Mouse (Mus musculus) mouse embryonic stem cell (cell line): Measurements from ENCODE around the gene Srrm1.

ENCODE experiments used
- in situ Hi-C, 2 experiments: fragments of 300-500 bp; cut with MboI; formaldehyde crosslinking; loops; 1 replicate in 1 of 2; 3 replicates in 1 of 2; pipeline ENCODE4 v1.14.3; 2019 to 2020; ENCODE audit warnings: low sequenced_read_pairs in 2 of 2, low pct_unique_long_range_greater_than_20kb in 1 of 2, mixed read lengths in 1 of 2; ENCODE audit not compliant: unreplicated experiment in 1 of 2

The Srrm1 gene

DNA sequence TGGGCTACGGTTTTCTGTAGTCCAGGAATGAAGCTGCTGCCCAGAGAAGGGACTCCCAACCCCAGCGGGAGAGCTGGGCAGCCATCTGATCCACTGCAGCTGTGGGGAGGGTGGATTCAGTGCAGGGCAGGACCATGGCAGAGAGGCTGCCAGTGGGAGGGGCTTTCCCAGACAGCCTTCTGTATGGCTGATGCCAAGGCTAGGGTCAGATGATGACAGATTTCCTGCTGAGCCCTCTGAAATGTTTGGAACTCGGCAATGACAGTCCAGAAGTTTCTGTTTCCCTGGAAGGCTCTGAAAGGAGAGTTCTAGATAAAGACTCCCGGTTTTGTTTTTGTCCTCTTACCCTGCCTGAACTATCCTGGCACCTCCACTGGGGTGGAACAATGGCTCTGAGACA lies 40.4 kb downstream of the Srrm1 start:
- in situ Hi-C loops, result loop anchor here in 1 of 2 experiments (10.0 kb wide), 1 partner anchor 88 kb away; no protein-coding TSS in a partner anchor

DNA sequence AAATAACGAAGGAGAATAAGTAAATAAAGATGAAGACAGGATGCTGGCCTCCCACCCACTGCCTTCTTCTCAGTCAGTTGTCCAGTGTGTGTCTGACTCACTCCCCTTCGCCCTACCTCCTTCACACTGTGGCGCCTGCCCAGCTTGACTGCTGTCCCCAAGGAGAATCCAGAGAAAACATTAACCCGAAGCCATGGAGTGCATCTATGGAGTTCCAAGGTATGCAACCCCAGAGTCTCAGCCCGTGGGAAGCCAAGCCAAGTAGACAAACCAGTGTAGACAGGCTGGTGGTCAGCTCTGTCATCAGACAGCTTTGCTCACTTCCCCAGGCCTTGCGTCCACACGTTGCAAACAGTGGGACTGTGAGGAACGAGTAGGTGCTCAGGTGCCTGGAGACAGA lies 42.8 kb downstream of the Srrm1 start:
- in situ Hi-C loops, result loop anchor here in 1 of 2 experiments (10.0 kb wide), 1 partner anchor 86 kb away; no protein-coding TSS in a partner anchor

DNA sequence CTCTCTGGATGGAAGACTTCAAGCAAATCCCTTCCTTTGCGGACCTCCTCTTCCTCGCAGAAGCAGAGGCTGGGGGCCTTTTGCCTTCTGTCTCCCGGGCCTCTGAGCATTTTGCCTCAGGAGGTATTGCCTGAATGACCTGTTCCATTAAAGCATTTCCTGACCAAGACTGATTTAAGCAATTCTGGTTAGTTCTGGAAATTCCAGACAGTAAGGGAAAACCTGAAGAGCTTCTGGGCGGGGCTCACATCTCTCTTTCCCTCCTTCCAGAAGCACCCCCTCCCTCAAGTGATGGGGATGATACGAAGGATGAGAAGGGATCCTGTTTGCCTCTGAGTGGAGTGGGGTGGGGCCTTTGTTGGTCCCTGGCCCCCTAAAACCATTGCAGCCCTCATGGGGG lies 43.4 kb downstream of the Srrm1 start:
- in situ Hi-C loops, result loop anchor here in 1 of 2 experiments (10.0 kb wide), 1 partner anchor 85 kb away; no protein-coding TSS in a partner anchor

DNA sequence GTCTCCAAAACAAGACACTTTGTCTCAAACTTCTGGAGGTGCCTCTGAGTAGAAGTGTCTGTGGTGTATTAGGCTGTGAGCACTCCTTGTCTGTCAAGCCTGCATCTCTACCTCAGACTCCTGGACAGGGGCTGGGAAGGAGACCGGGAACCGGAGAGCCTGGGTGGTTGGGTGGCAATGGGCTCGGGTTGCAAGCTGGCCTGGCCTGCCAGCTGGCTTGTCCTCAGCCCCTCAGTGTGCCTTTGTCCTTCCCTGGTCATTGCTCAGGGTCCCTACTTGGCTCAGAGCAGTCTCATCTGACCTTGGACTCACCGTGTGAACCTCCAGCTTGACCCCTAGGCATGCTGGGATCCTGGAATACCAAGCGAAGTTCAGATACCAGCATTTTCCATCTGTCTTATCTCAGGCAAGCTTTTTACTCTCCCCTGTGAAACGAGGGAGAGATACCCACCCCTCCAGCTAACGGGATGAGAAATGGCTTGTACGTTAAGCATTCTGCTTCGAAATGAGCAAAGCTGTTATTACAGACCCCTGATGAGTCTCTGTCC lies 43.9 kb downstream of the Srrm1 start:
- in situ Hi-C loops, result no loop called here

DNA sequence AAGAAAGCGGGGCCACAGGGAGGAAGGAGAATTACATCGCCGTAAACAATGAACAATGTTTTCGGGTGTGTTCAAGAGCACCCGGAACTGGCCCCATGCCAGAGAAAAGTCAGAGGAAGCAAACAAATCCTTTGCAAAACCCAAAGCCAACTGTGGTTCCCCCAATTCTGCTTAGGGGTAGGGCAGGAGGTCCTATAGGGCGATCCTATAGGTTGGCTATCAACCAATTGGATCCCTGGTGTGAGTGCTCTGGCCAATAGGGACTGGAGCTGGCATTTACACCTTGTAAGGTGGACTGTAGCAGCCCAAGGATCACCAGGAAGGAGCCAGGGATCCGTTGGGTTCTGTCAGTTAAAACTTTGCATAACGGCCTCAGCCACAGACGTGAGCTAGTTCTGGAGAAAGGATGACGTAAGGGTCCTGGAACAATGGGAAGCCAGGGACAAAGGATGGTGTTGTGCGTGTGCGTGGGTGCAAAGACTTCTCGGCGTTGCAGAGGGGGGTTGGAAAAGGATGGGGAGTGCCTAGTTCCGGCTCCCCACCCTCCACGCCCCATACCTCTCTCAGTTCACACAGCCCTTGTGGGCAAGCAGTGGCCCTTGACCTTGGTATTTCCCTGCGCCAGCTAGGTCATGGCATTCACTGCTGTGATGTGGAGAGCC lies 46.0 kb downstream of the Srrm1 start:
- in situ Hi-C loops, result no loop called here

DNA sequence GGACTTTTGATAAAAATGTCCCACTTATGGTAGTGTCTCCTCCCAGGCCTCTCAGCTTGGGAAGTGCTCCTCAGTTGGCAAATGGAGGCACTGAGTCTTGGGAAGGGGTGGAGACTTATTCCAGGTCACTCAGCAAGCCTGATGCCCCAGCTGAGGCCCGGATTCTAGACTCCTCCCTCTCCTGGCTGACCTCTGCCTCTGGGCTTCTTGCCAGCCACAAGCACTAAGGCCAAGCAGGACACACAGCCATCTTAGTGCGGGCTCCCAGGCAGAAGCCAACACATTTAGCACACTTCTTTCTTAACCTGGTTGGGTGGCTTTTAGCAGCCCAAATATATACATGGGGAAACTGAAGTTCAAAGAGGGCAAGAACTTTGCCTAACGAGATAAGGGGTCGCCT lies 46.6 kb downstream of the Srrm1 start:
- in situ Hi-C loops, result no loop called here

DNA sequence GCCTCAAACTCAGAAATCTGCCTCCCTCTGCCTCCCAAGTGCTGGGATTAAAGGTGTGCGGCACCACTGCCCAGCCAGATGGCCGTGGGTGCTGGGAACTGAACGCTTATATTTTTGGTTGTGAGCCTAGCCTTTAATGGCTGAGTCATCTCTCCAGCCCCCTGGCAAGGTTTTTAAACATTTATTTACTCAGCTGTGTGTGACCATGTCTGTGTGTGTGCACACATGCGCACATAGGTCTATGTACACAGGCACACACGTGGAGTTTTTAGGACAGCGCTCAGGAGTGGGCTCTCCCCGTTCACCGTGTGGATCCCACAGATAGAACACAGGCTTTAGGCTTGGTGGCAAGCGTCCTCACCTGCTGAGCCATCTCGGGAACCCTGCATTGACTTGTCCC lies 50.9 kb downstream of the Srrm1 start:
- in situ Hi-C loops, result no loop called here

DNA sequence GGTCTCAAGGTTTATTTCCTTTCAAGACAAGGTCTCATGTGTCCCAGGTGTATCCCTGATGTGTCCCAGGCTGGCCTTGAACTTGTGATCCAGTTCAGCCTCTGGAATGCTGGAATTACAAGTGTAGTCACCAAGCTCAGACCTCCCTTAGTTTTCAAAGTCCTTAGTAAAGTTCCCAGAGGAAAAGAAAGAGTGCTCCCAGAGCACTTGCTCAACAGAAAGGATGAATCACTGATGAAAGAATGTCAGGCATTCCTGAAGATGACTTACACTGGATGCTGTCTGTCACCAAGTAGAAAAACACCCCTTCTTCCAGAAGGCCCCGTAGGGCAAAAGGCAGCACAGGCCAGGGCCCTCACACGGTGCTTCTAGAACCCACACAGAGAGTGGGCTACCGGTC lies 52.0 kb downstream of the Srrm1 start:
- in situ Hi-C loops, result no loop called here

DNA sequence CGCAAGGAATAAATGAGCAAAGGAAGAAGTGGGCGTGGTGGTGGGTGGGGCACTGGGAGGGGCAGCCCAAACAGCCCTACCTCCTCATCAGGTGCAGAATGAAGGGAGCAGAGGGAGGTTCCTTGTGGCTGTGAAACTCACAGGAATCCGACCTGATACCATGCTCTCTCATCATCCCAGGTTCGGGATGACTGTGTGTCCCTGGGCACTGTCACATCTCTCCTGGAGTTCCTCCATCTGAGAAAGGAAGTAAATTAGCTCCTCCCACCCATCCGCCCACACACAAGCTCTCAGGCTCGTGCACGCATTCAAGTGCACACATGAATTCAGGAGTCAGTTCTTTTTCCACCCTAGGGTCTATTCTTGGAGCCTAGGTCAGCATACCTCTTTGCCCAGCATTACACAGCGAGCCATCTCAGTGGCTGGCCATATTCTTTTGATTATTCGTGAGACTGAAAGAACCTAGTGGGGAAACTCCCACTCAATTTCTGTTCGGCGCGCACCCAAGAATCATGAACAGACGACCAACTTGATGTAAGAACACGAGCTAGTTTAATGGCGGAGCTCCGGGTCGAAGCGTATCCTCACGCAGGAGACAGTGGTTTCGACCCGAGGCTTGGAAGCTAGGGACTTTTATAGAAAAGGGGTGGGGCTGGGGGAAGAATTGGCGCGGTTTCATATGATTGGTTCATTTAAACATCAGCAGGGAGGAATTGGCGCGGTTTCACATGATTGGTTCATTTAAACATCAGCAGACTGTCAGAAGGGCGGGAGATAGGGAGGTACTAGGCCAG lies 52.7 kb downstream of the Srrm1 start:
- in situ Hi-C loops, result no loop called here

DNA sequence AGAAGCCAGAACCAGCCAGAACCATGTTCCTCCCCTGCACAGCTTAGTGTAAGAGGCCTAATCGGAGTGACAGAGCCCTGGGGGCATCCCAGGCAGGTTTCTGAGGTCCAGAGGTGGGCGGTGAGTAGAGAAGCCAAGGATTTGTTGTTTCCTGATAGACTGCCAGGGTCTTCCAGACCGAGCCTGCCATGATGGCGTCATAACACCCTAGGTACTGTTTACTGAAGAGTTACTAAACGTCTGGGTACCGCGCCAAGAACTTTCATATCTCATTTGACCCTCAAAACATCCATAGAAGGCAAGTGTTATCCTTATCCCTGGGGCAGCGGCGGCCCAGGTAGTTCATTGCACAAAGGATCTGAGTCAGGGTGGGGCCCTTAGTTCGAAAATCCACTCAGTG lies 54.4 kb downstream of the Srrm1 start:
- in situ Hi-C loops, result no loop called here

DNA sequence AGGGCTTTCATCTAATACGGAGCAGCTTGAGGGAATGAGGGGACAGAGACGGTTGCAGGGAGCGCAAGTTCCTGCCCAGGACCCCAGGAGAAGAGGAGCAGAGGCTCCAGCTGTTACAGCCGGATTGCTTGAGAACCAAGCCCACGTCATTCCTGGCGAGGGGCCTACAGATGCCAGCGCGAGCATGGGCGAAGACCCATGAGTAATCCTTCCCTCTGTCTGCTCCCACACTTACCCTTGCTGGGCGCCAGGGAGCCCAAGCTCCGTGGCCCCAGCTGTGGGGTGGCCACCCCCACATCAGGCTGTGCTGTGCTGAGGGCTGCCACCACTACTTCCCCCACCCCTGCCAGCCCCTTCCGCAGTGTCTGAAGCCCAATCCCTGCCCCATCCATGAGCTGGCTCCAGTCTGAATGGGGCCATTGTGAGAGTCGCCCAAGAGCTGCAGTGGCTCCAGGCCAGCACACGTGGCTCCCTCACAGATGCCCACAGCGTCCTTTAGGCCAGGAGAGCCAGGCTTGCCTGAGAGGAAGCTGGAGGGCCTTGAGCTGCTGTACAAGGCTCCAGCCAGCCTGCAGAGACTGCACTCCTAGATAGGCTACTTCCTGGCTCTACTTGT lies 55.1 kb downstream of the Srrm1 start:
- in situ Hi-C loops, result no loop called here

DNA sequence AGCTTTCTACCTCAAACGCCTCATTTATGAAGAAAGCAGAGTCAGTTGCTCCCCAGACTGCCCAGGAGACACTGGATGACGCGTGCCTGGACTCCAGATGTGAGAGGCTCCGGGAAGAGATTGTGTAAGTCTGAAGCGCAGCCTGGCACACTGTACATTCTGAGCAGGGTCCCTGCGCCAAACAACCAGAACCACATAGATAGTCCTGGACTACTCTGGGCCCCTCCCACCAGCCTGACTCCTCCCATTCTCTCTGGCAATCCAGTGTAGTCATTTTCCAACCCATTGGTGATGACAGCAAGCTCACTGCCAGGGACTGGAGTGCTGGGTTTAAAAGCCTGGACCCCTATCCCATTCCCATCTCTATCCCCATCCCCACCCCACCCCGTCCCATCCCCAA lies 56.0 kb downstream of the Srrm1 start:
- in situ Hi-C loops, result no loop called here

DNA sequence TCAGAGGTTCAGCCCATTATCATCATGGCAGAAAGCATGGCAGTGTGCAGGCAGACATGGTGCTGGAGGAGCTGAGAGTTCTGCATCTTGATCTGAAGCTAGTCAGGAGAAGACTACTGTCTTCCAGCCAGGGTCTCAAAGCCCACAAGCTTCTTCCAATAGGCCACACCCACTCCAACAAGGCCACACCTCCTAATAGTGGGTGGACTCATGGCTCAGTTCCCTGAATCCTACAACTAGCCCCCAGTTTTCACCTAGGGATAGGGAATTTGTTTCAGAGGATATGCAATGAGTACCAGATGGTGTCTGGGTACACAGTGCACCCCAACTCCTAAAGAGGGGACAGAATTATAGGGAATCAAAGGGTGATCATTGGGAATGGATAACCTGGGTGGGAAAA lies 56.6 kb downstream of the Srrm1 start:
- in situ Hi-C loops, result no loop called here

DNA sequence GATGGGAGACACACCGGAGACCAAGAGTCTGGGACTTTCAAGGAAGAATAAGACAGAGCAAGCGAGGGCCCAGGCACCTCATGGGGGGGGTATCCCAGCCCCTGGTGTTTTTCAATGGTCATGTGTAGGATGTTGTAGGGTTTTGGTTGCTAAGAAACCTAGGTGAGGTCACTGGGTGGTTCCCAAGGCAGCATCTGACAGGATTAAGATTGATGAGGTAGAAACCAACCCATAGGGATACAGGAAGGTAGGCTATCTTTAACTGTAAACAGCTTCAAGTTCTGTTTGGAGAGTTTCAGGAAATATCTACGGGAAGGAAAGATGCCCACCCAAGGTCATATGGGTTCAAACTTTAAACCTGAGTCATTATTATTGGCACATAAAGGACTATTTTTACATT lies 59.3 kb downstream of the Srrm1 start:
- in situ Hi-C loops, result no loop called here

DNA sequence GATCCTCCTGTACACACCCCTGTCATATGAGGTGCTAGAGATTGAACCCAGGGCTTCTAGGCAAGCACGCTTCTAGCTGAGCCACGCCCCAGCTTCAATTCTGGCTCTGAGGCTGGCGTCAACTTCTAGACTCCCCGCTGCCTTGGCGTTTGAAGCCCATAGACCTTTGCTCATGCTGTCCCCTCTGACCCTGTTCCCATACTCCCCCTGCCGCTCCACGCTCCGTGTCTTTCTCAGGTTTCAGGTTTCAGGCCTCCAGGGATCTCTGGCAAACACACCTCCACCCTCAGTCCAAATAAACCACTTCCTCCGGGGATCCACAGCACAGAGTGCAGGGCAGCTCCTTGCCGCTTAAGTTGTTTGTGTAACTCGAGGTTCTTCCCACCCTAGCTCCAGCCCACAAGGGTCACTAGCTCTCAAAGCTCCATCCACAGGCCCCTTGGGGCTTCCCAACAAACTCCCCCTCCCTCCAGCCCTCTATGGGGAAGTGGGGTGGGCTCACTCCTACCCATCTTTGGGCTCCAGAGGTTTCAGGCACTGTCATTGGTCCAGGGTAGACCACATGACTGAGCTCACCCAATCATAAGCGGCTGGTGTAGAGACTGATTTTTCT lies 60.5 kb downstream of the Srrm1 start:
- in situ Hi-C loops, result no loop called here

DNA sequence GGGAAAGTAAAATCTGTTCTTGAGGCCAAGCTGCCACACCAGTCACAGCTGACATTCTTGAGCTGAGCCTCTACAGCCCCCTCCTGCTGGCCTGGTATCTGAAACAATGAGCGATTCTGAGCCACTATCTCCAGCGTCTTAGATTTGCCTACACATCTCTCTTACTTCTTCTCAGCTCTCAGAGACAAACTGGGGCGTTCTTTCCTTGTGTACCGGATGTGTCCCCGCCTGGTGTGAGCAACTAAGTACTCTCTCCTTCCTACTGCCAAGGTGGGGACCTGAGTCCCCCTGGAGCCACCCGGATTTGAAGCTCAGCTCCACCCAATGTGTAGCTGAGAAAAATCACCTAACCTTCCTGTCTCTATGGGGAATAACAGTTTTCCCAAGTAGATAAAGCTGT lies 61.3 kb downstream of the Srrm1 start:
- in situ Hi-C loops, result no loop called here

DNA sequence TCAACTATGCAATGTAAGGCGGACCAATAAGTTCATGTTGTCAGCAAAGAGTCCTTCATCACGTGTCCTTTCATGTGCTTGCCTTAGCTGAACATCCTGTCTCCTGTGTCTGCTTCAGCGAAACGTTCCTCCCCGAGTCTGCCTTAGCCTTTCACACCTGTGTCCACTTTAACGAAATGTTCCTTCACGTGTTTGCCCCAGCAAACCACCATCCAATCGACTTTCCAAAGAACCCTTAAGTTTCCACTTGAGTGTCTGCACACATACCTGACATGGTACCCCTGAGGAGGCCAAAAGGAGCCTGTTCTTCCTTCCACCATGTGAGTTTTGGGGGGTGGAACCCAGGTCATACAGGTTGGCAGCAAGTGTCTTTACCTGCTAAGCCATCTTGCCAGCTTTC lies 61.9 kb downstream of the Srrm1 start:
- in situ Hi-C loops, result no loop called here

DNA sequence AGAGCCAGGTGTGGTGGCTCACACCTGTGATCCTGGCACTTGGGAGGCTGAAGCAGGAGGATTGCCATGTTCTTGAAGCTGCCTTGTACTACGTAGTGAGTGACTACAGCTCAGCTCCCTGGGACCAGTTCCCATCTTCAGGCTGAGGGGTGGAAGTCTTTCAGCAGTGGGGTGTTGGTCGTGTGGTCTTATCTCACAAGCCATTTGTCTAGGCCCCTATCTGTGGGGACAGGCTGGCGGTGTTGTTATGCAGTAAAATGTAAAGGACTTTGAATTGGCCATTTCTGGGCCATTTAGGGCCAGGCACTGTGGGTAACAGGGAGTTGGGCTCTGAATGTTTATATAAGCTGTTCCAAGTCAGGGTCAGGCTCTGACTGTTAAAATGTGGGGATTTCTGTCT lies 65.1 kb downstream of the Srrm1 start:
- in situ Hi-C loops, result no loop called here

DNA sequence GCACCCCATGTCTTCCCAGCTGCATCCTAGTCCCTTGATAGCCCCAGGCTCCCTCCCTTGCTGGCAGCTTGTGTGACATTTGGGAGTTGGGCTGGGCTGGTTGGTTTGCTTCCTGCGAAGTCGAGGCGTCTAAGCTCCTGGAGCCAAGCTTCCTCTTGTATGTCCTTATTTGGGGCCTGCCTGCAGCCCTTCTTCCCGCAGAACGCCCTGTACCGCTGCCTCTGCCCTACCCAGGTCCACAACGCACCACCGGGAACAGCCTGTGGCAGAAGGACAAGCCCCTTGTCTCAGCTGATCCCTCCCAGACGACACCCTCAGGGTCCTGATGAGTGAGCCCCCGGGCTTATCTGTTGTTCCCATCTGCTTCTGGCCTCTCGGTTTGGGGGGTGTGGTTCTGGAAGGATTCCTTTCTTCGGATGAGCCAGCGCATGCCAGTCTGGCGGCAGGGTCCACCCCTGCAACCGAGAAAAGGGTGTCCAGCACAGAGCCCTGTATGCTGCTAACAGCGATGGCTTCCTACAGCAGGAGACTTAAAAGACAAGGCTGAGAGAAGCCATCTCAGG lies 66.2 kb downstream of the Srrm1 start:
- in situ Hi-C loops, result no loop called here
